Mouse (Mus musculus): Measurements from ENCODE around the gene Abi1. TPM values are rescaled to one million over a fixed set of nuclear protein-coding genes. Genes with fewer than 3 reads are reported as not detected.

Gene Abi1
- 37.8 and 66.5 TPM in 2 replicates for polyA plus RNA-seq (2012; rRNA removed)

GRCm38 (mm10) chr2:23040001-23040646, at the start of gene Abi1:
TSS of gene Abi1 (minus strand) at chr2:23040241.

GRCm38 (mm10) chr2:23067552-23068369, 27.7 kb upstream of the Abi1 start, which contains the start of gene Acbd5:
TSS of gene Acbd5 (plus strand) at chr2:23068167.

GRCm38 (mm10) chr2:22895282-22896273, 144.5 kb downstream of the Abi1 start, which contains the start of gene Pdss1:
TSS of gene Pdss1 (plus strand) at chr2:22895522.

Other genes with a start within 250 kb of the Abi1 start
- 16.6 and 25.4 TPM in 2 replicates for gene Pdss1, start 144.7 kb downstream of the Abi1 start, polyA plus RNA-seq (2012; rRNA removed)
- 23.7 and 38.9 TPM in 2 replicates for gene Acbd5, start 27.9 kb upstream of the Abi1 start, polyA plus RNA-seq (2012; rRNA removed)
- gene Mastl, start 115.8 kb upstream of the Abi1 start, polyA plus RNA-seq (2012; rRNA removed), result 5.9 and 10.1 TPM in 2 replicates
- 39.3 and 58.3 TPM in 2 replicates for gene Yme1l1, start 116.1 kb upstream of the Abi1 start, polyA plus RNA-seq (2012; rRNA removed)
- 0.05 and 0.06 TPM in 2 replicates for gene 4931423N10Rik, start 167.2 kb upstream of the Abi1 start, polyA plus RNA-seq (2012; rRNA removed)

Measured in central nervous system, embryonic 11.5 days (tissue).